Mouse (Mus musculus) midbrain, embryonic 16.5 days (tissue): Measurements from ENCODE around the gene Wtap. TPM values are rescaled to one million over a fixed set of nuclear protein-coding genes. Genes with fewer than 3 reads are reported as not detected.
"Not testable (repeated sequence)": the region's sequence is repeated elsewhere in the genome, so short reads cannot be mapped to it uniquely, and the experiment has no call there.

ENCODE experiments used
- ATAC-seq: fragments of 200-750 bp; cut with Nextera tagmentation; 2 replicates; pipeline ENCODE4 v1.8.0; 2017; ENCODE audit warnings: moderate TSS enrichment
- H3K27ac ChIP-seq: fragments of 300-500 bp; sonication (generic); 2 replicates; pipeline ENCODE4 v1.5.1; 2014; ENCODE audit warnings: mild to moderate bottlenecking, low read length, mixed read lengths
- H3K27me3 ChIP-seq: fragments of 300-500 bp; sonication (generic); 2 replicates; pipeline ENCODE4 v1.6.1; 2014; ENCODE audit warnings: low read depth, low read length, mixed read lengths; ENCODE audit not compliant: control insufficient read depth, insufficient read depth
- H3K36me3 ChIP-seq: fragments of 300-500 bp; sonication (generic); 2 replicates; pipeline ENCODE4 v1.6.1; 2014; ENCODE audit warnings: mild to moderate bottlenecking, low read length, moderate library complexity, mixed read lengths; ENCODE audit not compliant: control insufficient read depth, insufficient read depth
- H3K4me1 ChIP-seq: fragments of 300-500 bp; sonication (generic); 2 replicates; pipeline ENCODE4 v1.6.1; 2014; ENCODE audit warnings: mild to moderate bottlenecking, low read length, mixed read lengths; ENCODE audit not compliant: control insufficient read depth, insufficient read depth
- H3K4me2 ChIP-seq: fragments of 300-500 bp; sonication (generic); 2 replicates; pipeline ENCODE4 v1.6.1; 2014; ENCODE audit warnings: mild to moderate bottlenecking, low read length, mixed read lengths
- H3K4me3 ChIP-seq: fragments of 300-500 bp; sonication (generic); 2 replicates; pipeline ENCODE4 v1.5.1; 2014; ENCODE audit warnings: low read depth, mild to moderate bottlenecking, low read length, moderate library complexity, mixed read lengths
- H3K9ac ChIP-seq: fragments of 300-500 bp; sonication (generic); 2 replicates; pipeline ENCODE4 v1.6.1; 2014; ENCODE audit warnings: low read depth, low read length, mixed read lengths
- H3K9me3 ChIP-seq: fragments of 300-500 bp; sonication (generic); replicated peaks from 2 replicates; pipeline ENCODE4 v1.6.1; 2014; ENCODE audit warnings: mild to moderate bottlenecking, low read length, mixed read lengths; ENCODE audit not compliant: control insufficient read depth, poor library complexity, severe bottlenecking
- WGBS: fragments of 180-500 bp; shearing (Covaris S2); extraction: QIAGEN DNeasy Blood & Tissue Kit; methylation state at CpG from one replicate; pipeline ENCODE4 v1.1.7; 2014; 5-methylcytosine and 5-hydroxymethylcytosine counted together
- polyA plus RNA-seq: library from polyadenylated mRNA; unstranded; fragments of >200 nt; fragmentation: Nextera tagmentation; extraction: Ambion mirVana; gene quantifications from 2 replicates; pipeline ENCODE4 v1.2.1, GENCODE M21; 2015

Gene Wtap
- polyA plus RNA-seq, 1 experiment from 2014 or later: 133 TPM

DNA sequence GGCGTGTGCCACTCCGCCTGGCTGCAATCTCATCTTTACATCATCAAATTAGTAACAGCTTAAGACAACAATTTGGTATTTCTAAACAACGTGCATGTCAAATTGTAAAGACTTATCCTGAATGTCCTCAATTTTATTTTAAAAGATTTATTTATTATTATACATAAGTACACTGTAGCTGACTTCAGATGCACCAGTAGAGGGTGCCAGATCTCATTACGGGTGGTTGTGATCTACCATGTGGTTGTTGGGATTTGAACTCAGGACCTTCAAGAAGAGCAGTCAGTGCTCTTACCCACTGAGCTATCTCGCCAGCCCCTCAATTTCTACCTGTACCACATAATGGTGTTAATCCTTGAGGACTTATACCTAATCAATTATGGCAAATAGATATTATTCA, 8.3 kb upstream of the Wtap start:
- not testable (repeated sequence) for H3K27ac ChIP-seq, H3K27me3 ChIP-seq, H3K36me3 ChIP-seq, H3K9me3 ChIP-seq, H3K4me3 ChIP-seq, H3K4me2 ChIP-seq, H3K4me1 ChIP-seq, ATAC-seq, H3K9ac ChIP-seq
- 97% methylated on average over 5 of the region's 5 CpGs for WGBS

DNA sequence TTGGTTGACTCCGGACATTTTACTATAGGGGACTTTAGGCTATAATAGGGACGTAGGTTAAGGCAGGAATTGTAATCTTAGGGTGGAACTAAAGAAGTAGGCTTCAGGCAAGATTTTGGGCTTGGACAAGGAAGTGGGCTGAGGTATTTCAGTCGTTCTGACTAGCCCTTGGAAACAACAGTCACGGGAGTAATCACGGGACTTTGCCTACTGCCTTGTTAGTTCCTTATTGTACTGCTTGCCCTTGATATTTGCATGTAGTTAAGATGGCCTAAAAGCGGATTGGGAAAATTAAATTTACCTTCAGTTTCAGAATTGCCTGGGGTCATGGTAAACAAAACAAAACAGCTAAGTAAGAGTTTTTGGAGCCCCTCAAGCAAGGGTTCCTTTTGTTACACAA, 5.1 kb upstream of the Wtap start:
- no peak overlapping the region for H3K27ac ChIP-seq
- no peaks in the 10 kb centered on the region for H3K27me3 ChIP-seq
- no peak for ATAC-seq
- H3K4me1 ChIP-seq: no peaks in the 10 kb centered on the region
- H3K4me3 ChIP-seq: no peak overlapping the region
- H3K9ac ChIP-seq: no peak overlapping the region
- H3K4me2 ChIP-seq: no peak overlapping the region
- no peaks in the 10 kb centered on the region for H3K36me3 ChIP-seq
- H3K9me3 ChIP-seq: no peaks in the 10 kb centered on the region
- 78% methylated on average over 6 of the region's 6 CpGs for WGBS

DNA sequence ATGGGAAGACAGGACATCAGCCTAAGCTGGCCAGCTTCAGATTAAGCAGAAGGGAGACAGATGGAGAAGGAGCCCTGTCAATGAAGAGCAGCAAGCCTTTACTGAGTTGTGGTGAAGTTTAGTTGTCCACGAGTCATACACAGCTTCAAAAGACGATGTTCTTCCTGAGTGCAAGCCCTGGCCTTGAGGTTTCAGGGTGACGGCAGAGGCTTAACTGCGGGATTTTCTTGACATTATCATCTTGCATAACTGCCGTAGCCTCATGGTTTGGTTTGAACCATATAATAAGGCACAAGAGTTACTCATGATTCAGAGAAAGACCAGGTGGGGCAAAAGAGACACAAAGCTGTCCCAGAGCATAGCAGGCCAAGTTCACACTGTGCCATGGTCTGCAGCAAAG, 3.9 kb upstream of the Wtap start:
- Histone ChIP-seq H3K27me3 (no peaks in the 10 kb centered on the region), H3K27ac (no peak overlapping the region), H3K9me3 (no peaks in the 10 kb centered on the region), H3K4me2 (no peak overlapping the region), H3K4me1 (no peaks in the 10 kb centered on the region), H3K4me3 (no peak overlapping the region), H3K9ac (no peak overlapping the region), H3K36me3 (no peaks in the 10 kb centered on the region)
- WGBS: 91% methylated on average over 5 of the region's 5 CpGs
- ATAC-seq: no peak

DNA sequence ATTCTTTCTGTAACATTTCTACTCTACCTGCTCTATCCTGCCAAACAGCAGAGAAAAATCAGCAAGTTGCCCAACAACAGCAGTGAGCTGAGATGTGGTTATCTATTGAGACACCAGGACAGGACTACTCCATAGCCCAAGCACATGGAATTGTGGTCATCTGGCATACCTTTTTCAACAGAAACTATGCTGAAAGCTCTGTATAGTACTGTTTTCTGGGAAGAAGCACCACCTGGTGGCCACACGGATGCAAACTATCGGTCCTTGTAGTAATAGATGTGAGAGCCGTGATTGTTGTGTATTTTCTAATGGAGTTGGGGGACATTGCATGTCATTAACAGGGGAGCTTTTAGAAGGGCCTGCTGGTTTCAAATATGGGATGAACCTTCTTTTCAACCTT, 2.4 kb upstream of the Wtap start:
- Histone ChIP-seq H3K27me3 (no peaks in the 10 kb centered on the region), H3K9ac (no peak overlapping the region), H3K4me2 (no peak overlapping the region), H3K4me3 (no peak overlapping the region), H3K4me1 (no peaks in the 10 kb centered on the region), H3K9me3 (no peaks in the 10 kb centered on the region), H3K27ac (no peak overlapping the region), H3K36me3 (no peaks in the 10 kb centered on the region)
- 19% methylated on average over 3 of the region's 3 CpGs for WGBS
- ATAC-seq: no peak

DNA sequence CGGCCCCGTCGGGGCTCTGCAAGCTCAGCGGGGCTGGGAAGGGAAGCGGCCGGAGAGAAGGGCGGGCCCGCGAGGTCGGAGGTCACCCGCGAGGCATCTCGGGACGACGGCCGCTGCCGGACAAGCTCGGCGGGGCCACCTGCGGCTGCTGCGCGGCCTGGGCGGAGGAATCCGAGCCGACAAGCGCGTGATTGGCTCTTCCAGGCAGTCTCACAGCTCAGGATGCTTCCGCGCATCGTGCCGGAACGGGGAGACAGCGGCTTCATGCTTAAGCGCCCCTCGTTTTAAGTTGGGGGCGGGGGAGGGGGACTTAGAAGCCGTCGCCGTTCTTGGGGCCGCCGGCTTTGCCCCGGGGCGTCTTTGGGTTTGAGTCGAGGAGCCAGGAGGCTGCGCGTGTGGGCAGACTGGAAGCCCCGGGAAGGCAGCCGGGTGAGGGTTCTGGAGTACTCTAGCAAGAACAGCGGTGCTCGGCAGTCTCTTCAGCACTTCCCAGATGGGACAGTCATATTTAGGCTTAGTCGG, 1.4 kb downstream of the Wtap start:
- Histone ChIP-seq H3K27me3 (no peaks in the 10 kb centered on the region), H3K9ac (peak overlapping the region; percentile 99), H3K4me2 (peak overlapping the region; percentile 75), H3K36me3 (no peaks in the 10 kb centered on the region), H3K27ac (peak overlapping the region; percentile 100), H3K9me3 (no peaks in the 10 kb centered on the region), H3K4me1 (peaks cover 20% of the 10 kb centered on the region), H3K4me3 (peak overlapping the region; percentile 100)
- under 1% methylated on average over 45 of the region's 51 CpGs for WGBS
- ATAC-seq: peak; percentile 90

DNA sequence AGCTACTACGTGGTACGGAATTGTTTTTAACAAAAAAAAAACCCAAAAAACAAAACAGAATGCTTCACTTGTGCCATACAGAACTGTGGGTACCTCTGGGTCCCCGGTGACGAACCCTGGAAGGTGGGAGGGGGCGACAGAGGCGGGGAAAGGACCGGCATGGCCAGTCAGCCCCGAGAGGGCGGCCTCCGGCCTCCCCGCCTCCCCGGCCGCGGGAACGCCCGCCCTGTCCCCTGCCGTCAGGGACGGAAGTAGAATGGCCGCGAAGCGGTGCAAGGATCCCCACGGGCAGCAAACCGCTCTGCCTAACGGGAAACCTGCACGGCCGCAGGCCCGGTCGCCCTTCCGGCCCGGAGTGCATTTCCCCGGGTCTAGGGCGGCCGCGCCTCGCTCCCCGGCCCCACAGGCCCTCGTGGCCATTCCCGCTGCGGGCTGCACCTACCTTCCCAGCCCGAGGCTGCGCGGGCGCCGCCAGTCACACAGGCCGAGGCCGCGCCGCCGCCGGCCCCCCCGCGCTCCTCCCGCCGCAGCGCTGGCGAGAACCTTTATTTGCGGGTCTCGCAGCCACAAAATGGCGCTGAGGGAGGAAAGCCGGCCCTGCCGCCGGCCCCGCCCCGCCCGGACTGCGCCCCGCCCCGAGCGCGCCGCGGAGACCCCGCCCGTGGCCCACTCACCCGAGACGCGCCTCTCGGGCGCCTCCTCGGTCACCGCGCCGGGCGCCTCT, 2.2 kb downstream of the Wtap start:
- Histone ChIP-seq H3K4me2 (peak overlapping the region; percentile 92), H3K36me3 (no peaks in the 10 kb centered on the region), H3K9ac (peak overlapping the region; percentile 99), H3K9me3 (no peaks in the 10 kb centered on the region), H3K27me3 (no peaks in the 10 kb centered on the region), H3K4me1 (peaks cover 20% of the 10 kb centered on the region), H3K4me3 (peak overlapping the region; percentile 100), H3K27ac (peak overlapping the region; percentile 100)
- peak; percentile 90 for ATAC-seq
- under 1% methylated on average over 68 of the region's 84 CpGs for WGBS

DNA sequence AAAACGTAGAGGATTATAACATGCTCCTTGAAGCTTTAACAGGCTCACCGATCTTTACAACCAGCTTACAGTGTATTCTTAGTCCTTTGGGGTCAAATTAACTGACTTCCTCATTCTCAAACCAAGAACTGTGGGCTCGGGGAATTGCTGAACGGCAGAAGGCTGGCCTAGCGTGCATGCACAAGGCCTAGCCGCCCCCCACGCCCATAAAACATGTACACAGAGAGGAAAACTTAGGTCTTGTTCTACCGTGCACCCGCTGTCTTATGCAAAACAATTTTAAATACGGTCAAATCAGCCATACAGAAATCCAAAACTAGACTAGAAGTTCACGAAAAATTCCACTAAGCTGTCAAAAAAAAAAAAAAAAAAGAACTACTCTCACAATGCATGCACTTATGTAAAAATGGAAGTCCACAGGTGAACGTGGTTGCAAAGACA, 2.8 kb downstream of the Wtap start:
- Histone ChIP-seq H3K4me2 (peak overlapping the region; percentile 92), H3K4me3 (peak overlapping the region; percentile 100), H3K4me1 (peaks cover 20% of the 10 kb centered on the region), H3K27ac (peak overlapping the region; percentile 100), H3K9me3 (no peaks in the 10 kb centered on the region), H3K36me3 (no peaks in the 10 kb centered on the region), H3K27me3 (no peaks in the 10 kb centered on the region), H3K9ac (peak overlapping the region; percentile 99)
- no peak for ATAC-seq
- WGBS: 2% methylated on average over 12 of the region's 12 CpGs

DNA sequence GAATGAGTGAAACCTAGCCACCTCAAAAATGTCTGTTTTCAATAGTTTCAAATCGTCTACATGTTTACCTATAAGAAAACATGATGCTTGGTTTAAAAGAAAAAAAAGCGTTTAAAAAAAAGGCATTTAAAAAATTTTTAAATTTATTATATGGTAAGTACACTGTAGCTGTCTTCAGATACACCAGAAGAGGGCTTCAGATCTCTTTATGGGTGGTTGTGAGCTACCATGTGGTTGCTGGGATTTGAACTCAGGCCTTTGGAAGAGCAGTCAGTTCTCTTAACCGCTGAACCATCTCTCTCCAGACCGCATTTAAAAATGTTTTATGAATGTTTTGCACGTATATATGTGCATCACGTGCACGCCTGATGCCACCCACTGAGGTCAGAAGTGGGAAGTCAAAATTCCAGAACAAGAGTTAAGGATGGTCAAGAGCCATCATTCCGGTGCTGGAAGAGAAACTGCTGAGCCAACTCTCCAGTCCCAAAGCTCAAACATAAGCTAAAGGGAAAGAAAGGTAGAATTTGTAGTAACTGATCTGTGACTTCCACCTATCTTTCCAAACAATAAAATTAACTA, 3.3 kb downstream of the Wtap start:
- no peak for ATAC-seq
- Histone ChIP-seq H3K9me3 (no peaks in the 10 kb centered on the region), H3K4me3 (peak overlapping the region; percentile 100), H3K9ac (peak overlapping the region; percentile 99), H3K4me2 (peak overlapping the region; percentile 92), H3K27ac (no peak overlapping the region), H3K27me3 (no peaks in the 10 kb centered on the region), H3K4me1 (peaks cover 20% of the 10 kb centered on the region), H3K36me3 (no peaks in the 10 kb centered on the region)
- WGBS: 62% methylated on average over 8 of the region's 8 CpGs

DNA sequence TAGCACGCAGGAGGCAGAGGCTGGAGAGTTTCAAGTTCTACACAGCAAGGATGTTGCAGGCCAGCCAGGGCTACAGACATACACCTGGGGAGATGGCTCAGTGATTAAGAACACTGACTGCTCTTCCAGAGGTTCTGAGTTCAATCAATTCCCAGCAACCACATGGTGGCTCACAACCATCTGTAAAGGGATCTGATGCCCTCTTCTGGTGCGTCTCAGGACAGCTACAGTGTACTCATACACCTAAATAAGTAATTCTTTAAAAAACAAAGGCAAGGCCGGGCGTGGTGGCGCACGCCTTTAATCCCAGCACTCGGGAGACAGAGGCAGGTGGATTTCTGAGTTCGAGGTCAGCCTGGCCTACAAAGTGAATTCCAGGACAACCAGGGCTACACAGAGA, 5.9 kb downstream of the Wtap start:
- not testable (repeated sequence) for H3K9ac ChIP-seq, H3K27ac ChIP-seq, H3K27me3 ChIP-seq, H3K9me3 ChIP-seq, H3K36me3 ChIP-seq, H3K4me3 ChIP-seq, H3K4me2 ChIP-seq, ATAC-seq
- peaks cover 20% of the 10 kb centered on the region for H3K4me1 ChIP-seq
- 97% methylated on average over 8 of the region's 8 CpGs for WGBS
